Comparison of ENCODE assay signal across 9 mouse cellular contexts in genomic region chr11:11850476-11851267, GRCm38 (mm10). TPM values are rescaled to one million over a fixed set of nuclear protein-coding genes. Genes with fewer than 3 reads are reported as not detected.
A peak's percentile ranks its signal among the peaks of the same experiment; 100 is the strongest.
DNase-seq lines count a peak whose midpoint lies in the region; ATAC-seq lines count a peak whose summit lies in the region.
"Had no signal": no experiment of that assay in that cellular context is flagged by ENCODE, and none has a peak within 500 bp of the region (broad histone marks: within the 10 kb centered on the region; RNA-seq: fewer than 3 reads in every experiment).

No protein-coding gene starts in this region.

- H3K9ac ChIP-seq in kidney, embryonic 15.5 days, result no peak overlapping the region
- no peak overlapping the region for H3K9ac ChIP-seq in hindbrain, embryonic 15.5 days

- DNase-seq in cerebellum, adult 18-20 months, result peak; percentile 9 to 28
- no peak for DNase-seq in cerebellum, postnatal 14 days
- DNase-seq in kidney, postnatal 10 days, result no peak
- peak; percentile 57 for DNase-seq in retina, embryonic 14.5 days (ENCODE audit: low spot score)
- no peak for DNase-seq in thymus, adult 18-20 months
- DNase-seq in lung, postnatal 36 days, result no peak
- DNase-seq: right cerebral cortex, postnatal 4 days had no signal

- WGBS in kidney, embryonic 15.5 days, result 65% methylated on average over 6 of the region's 6 CpGs
- WGBS in hindbrain, embryonic 15.5 days, result 67% methylated on average over 6 of the region's 6 CpGs

- no peak for ATAC-seq in kidney, embryonic 15.5 days (replicated peaks; ENCODE audit: low FRiP score)
- peak; percentile 64 for ATAC-seq in hindbrain, embryonic 15.5 days (ENCODE audit: low FRiP score, low read depth)

- no peaks in the 10 kb centered on the region for H3K36me3 ChIP-seq in kidney, embryonic 15.5 days
- H3K36me3 ChIP-seq in hindbrain, embryonic 15.5 days, result no peaks in the 10 kb centered on the region

- no peak overlapping the region for H3K4me2 ChIP-seq in kidney, embryonic 15.5 days
- no peak overlapping the region for H3K4me2 ChIP-seq in hindbrain, embryonic 15.5 days

- peak overlapping the region; percentile 29; the same call in 1 of the 2 replicates for H3K27ac ChIP-seq in kidney, embryonic 15.5 days
- H3K27ac ChIP-seq in hindbrain, embryonic 15.5 days (replicated peaks), result peak overlapping the region; percentile 48; the same call in 1 of the 2 replicates

- H3K27me3 ChIP-seq in kidney, embryonic 15.5 days, result no peaks in the 10 kb centered on the region
- no peaks in the 10 kb centered on the region for H3K27me3 ChIP-seq in hindbrain, embryonic 15.5 days

- H3K4me3 ChIP-seq in kidney, embryonic 15.5 days (replicated peaks), result no peak overlapping the region
- no peak overlapping the region for H3K4me3 ChIP-seq in hindbrain, embryonic 15.5 days

- no peaks in the 10 kb centered on the region for H3K9me3 ChIP-seq in kidney, embryonic 15.5 days (replicated peaks)
- no peaks in the 10 kb centered on the region for H3K9me3 ChIP-seq in hindbrain, embryonic 15.5 days

- peaks cover 29% of the 10 kb centered on the region for H3K4me1 ChIP-seq in kidney, embryonic 15.5 days
- peaks cover 20% of the 10 kb centered on the region for H3K4me1 ChIP-seq in hindbrain, embryonic 15.5 days (replicated peaks)

RNA-seq across cellular contexts. Expression of gene Fignl1, which starts 41.9 kb away (rescaled TPM):
- polyA plus RNA-seq in kidney, embryonic 15.5 days (2015; fragmentation: Nextera tagmentation; extraction: Ambion mirVana), result 66.0 and 70.0 TPM in 2 replicates
- 12.0 and 14.5 TPM in 2 replicates for polyA plus RNA-seq in hindbrain, embryonic 15.5 days (2015; fragmentation: Nextera tagmentation; extraction: Ambion mirVana)

RNA-seq across cellular contexts. Expression of gene Ddc, which starts 47.3 kb away (rescaled TPM):
- 14.3 and 15.4 TPM in 2 replicates for polyA plus RNA-seq in kidney, embryonic 15.5 days (2015; fragmentation: Nextera tagmentation; extraction: Ambion mirVana)
- polyA plus RNA-seq in hindbrain, embryonic 15.5 days (2015; fragmentation: Nextera tagmentation; extraction: Ambion mirVana), result 8.8 and 9.3 TPM in 2 replicates

Comparison
In these comparisons a context has a peak if more than half of its experiments do, and no peak if none do; other contexts are left out.
1. DNase-seq: peak in cerebellum, adult 18-20 months (2 of 2) and retina, embryonic 14.5 days (single experiment); none in cerebellum, postnatal 14 days (0 of 2), kidney, postnatal 10 days (single experiment), thymus, adult 18-20 months (0 of 2) and lung, postnatal 36 days (single experiment).